Mouse (Mus musculus): ENCODE data around the gene Krtap1-3. TPM values are rescaled to one million over a fixed set of nuclear protein-coding genes. Genes with fewer than 3 reads are reported as not detected.

The Krtap1-3 gene
- not detected for polyA plus RNA-seq (2017; shearing (Covaris generic))

GRCm38 (mm10) chr11:99590981-99591380, at the start of gene Krtap1-3:
Krtap1-3 (minus strand) TSS chr11:99591339.

GRCm38 (mm10) chr11:99634653-99635134, 43.6 kb upstream of the Krtap1-3 start, which contains the start of gene Krtap4-2:
Krtap4-2 (minus strand) TSS chr11:99635084.

GRCm38 (mm10) chr11:99628138-99628537, 37.0 kb upstream of the Krtap1-3 start, which contains the start of gene Krtap4-1:
Krtap4-1 (minus strand) TSS chr11:99628238.

GRCm38 (mm10) chr11:99620335-99620734, 29.2 kb upstream of the Krtap1-3 start, which contains the start of gene Gm11562:
Gm11562 (minus strand) TSS chr11:99620435.

GRCm38 (mm10) chr11:99614796-99615363, 23.7 kb upstream of the Krtap1-3 start, which contains the start of gene Krtap2-4:
Krtap2-4 (minus strand) TSS chr11:99614846.

GRCm38 (mm10) chr11:99610089-99610488, 18.9 kb upstream of the Krtap1-3 start, which contains the start of gene Gm11937:
Gm11937 (minus strand) TSS chr11:99610189.

GRCm38 (mm10) chr11:99603208-99603607, 12.1 kb upstream of the Krtap1-3 start, which contains the start of gene Gm11938:
Gm11938 (minus strand) TSS chr11:99603308.

GRCm38 (mm10) chr11:99597742-99598141, 6.6 kb upstream of the Krtap1-3 start, which contains the start of gene Krtap9-3:
Krtap9-3 (minus strand) TSS chr11:99598105.

GRCm38 (mm10) chr11:99583245-99583704, 7.9 kb downstream of the Krtap1-3 start, which contains the start of gene Krtap1-4:
Krtap1-4 (minus strand) TSS chr11:99583654.

GRCm38 (mm10) chr11:99580636-99581035, 10.5 kb downstream of the Krtap1-3 start, which contains the start of gene Krtap1-5:
Krtap1-5 (minus strand) TSS chr11:99581016.

GRCm38 (mm10) chr11:99566530-99566929, 24.6 kb downstream of the Krtap1-3 start, which contains the start of gene Krtap3-1:
Krtap3-1 (minus strand) TSS chr11:99566630.

GRCm38 (mm10) chr11:99559366-99559765, 31.8 kb downstream of the Krtap1-3 start, which contains the start of gene Gm11939:
Gm11939 (minus strand) TSS chr11:99559466.

GRCm38 (mm10) chr11:99556753-99557152, 34.4 kb downstream of the Krtap1-3 start, which contains the start of gene Krtap3-2:
Krtap3-2 (minus strand) TSS chr11:99556853.

GRCm38 (mm10) chr11:99550765-99551164, 40.4 kb downstream of the Krtap1-3 start, which contains the start of gene Krtap3-3:
Krtap3-3 (minus strand) TSS chr11:99550865.

Other genes with a start within 250 kb of the Krtap1-3 start
- gene Krt27, start 240.2 kb downstream of the Krtap1-3 start, polyA plus RNA-seq (2017; shearing (Covaris generic)), result not detected
- gene Krt28, start 216.4 kb downstream of the Krtap1-3 start, polyA plus RNA-seq (2017; shearing (Covaris generic)), result not detected
- gene Krt10, start 202.0 kb downstream of the Krtap1-3 start, polyA plus RNA-seq (2017; shearing (Covaris generic)), result 15.0 TPM
- not detected for gene Krt12, start 169.1 kb downstream of the Krtap1-3 start, polyA plus RNA-seq (2017; shearing (Covaris generic))
- gene Krt20, start 153.2 kb downstream of the Krtap1-3 start, polyA plus RNA-seq (2017; shearing (Covaris generic)), result not detected
- gene Krt23, start 98.2 kb downstream of the Krtap1-3 start, polyA plus RNA-seq (2017; shearing (Covaris generic)), result not detected
- gene Krt39, start 70.0 kb downstream of the Krtap1-3 start, polyA plus RNA-seq (2017; shearing (Covaris generic)), result not detected
- not detected for gene Krt40, start 48.2 kb downstream of the Krtap1-3 start, polyA plus RNA-seq (2017; shearing (Covaris generic))
- gene Krtap3-3, start 40.5 kb downstream of the Krtap1-3 start, polyA plus RNA-seq (2017; shearing (Covaris generic)), result not detected
- gene Krtap3-2, start 34.5 kb downstream of the Krtap1-3 start, polyA plus RNA-seq (2017; shearing (Covaris generic)), result not detected
- gene Gm11939, start 31.9 kb downstream of the Krtap1-3 start, polyA plus RNA-seq (2017; shearing (Covaris generic)), result not detected
- not detected for gene Krtap3-1, start 24.7 kb downstream of the Krtap1-3 start, polyA plus RNA-seq (2017; shearing (Covaris generic))
- gene Krtap1-5, start 10.3 kb downstream of the Krtap1-3 start, polyA plus RNA-seq (2017; shearing (Covaris generic)), result not detected
- gene Krtap1-4, start 7.7 kb downstream of the Krtap1-3 start, polyA plus RNA-seq (2017; shearing (Covaris generic)), result not detected
- not detected for gene Krtap9-3, start 6.8 kb upstream of the Krtap1-3 start, polyA plus RNA-seq (2017; shearing (Covaris generic))
- gene Gm11938, start 12.0 kb upstream of the Krtap1-3 start, polyA plus RNA-seq (2017; shearing (Covaris generic)), result not detected
- not detected for gene Gm11937, start 18.9 kb upstream of the Krtap1-3 start, polyA plus RNA-seq (2017; shearing (Covaris generic))
- not detected for gene Krtap2-4, start 23.5 kb upstream of the Krtap1-3 start, polyA plus RNA-seq (2017; shearing (Covaris generic))
- gene Gm11562, start 29.1 kb upstream of the Krtap1-3 start, polyA plus RNA-seq (2017; shearing (Covaris generic)), result not detected
- not detected for gene Krtap4-1, start 36.9 kb upstream of the Krtap1-3 start, polyA plus RNA-seq (2017; shearing (Covaris generic))
- gene Krtap4-2, start 43.7 kb upstream of the Krtap1-3 start, polyA plus RNA-seq (2017; shearing (Covaris generic)), result not detected
- gene Krtap4-7, start 52.8 kb upstream of the Krtap1-3 start, polyA plus RNA-seq (2017; shearing (Covaris generic)), result not detected
- gene Gm11555, start 58.9 kb upstream of the Krtap1-3 start, polyA plus RNA-seq (2017; shearing (Covaris generic)), result not detected
- gene Gm11563, start 67.6 kb upstream of the Krtap1-3 start, polyA plus RNA-seq (2017; shearing (Covaris generic)), result not detected
- gene Krtap4-6, start 74.6 kb upstream of the Krtap1-3 start, polyA plus RNA-seq (2017; shearing (Covaris generic)), result not detected
- not detected for gene Gm14190, start 99.4 kb upstream of the Krtap1-3 start, polyA plus RNA-seq (2017; shearing (Covaris generic))
- not detected for gene Gm14180, start 143.0 kb upstream of the Krtap1-3 start, polyA plus RNA-seq (2017; shearing (Covaris generic))
- not detected for gene Gm11595, start 181.6 kb upstream of the Krtap1-3 start, polyA plus RNA-seq (2017; shearing (Covaris generic))
- gene Krtap4-8, start 189.4 kb upstream of the Krtap1-3 start, polyA plus RNA-seq (2017; shearing (Covaris generic)), result not detected
- gene Krtap4-9, start 193.9 kb upstream of the Krtap1-3 start, polyA plus RNA-seq (2017; shearing (Covaris generic)), result not detected
- not detected for gene Gm11596, start 202.1 kb upstream of the Krtap1-3 start, polyA plus RNA-seq (2017; shearing (Covaris generic))
- not detected for gene Gm11569, start 207.6 kb upstream of the Krtap1-3 start, polyA plus RNA-seq (2017; shearing (Covaris generic))
- not detected for gene Gm11554, start 213.1 kb upstream of the Krtap1-3 start, polyA plus RNA-seq (2017; shearing (Covaris generic))
- not detected for gene Krtap4-13, start 218.6 kb upstream of the Krtap1-3 start, polyA plus RNA-seq (2017; shearing (Covaris generic))
- gene Gm11564, start 224.3 kb upstream of the Krtap1-3 start, polyA plus RNA-seq (2017; shearing (Covaris generic)), result not detected
- gene 2300003K06Rik, start 246.7 kb upstream of the Krtap1-3 start, polyA plus RNA-seq (2017; shearing (Covaris generic)), result not detected